Mouse (Mus musculus) kidney, embryonic 15.5 days (tissue): ENCODE results near the gene Gm10096. TPM values are rescaled to one million over a fixed set of nuclear protein-coding genes. Genes with fewer than 3 reads are reported as not detected.
"Not testable (repeated sequence)": the region's sequence is repeated elsewhere in the genome, so short reads cannot be mapped to it uniquely, and the experiment has no call there.

Experiments
- ATAC-seq: fragments of 200-750 bp; cut with Nextera tagmentation; replicated peaks from 2 replicates; pipeline ENCODE4 v1.8.0; 2017; ENCODE audit warnings: moderate TSS enrichment; ENCODE audit not compliant: low FRiP score
- H3K27ac ChIP-seq: fragments of 300-500 bp; sonication (generic); 2 replicates; pipeline ENCODE4 v1.5.1; 2015; ENCODE audit warnings: mild to moderate bottlenecking, inconsistent platforms
- H3K27me3 ChIP-seq: fragments of 300-500 bp; sonication (generic); 2 replicates; pipeline ENCODE4 v1.6.1; 2015; ENCODE audit warnings: inconsistent platforms
- H3K36me3 ChIP-seq: fragments of 300-500 bp; sonication (generic); 2 replicates; pipeline ENCODE4 v1.6.1; 2015; ENCODE audit warnings: inconsistent platforms
- H3K4me1 ChIP-seq: fragments of 300-500 bp; sonication (generic); 2 replicates; pipeline ENCODE4 v1.6.1; 2015; ENCODE audit warnings: inconsistent platforms
- H3K4me2 ChIP-seq: fragments of 300-500 bp; sonication (generic); 2 replicates; pipeline ENCODE4 v1.6.1; 2015; ENCODE audit warnings: moderate library complexity, mild to moderate bottlenecking, inconsistent platforms
- H3K4me3 ChIP-seq: fragments of 300-500 bp; sonication (generic); replicated peaks from 2 replicates; pipeline ENCODE4 v1.5.1; 2015; ENCODE audit warnings: mild to moderate bottlenecking, inconsistent platforms
- H3K9ac ChIP-seq: fragments of 300-500 bp; sonication (generic); 2 replicates; pipeline ENCODE4 v1.6.1; 2015; ENCODE audit warnings: mild to moderate bottlenecking, inconsistent platforms
- H3K9me3 ChIP-seq: fragments of 300-500 bp; sonication (generic); replicated peaks from 2 replicates; pipeline ENCODE4 v1.6.1; 2016; ENCODE audit warnings: inconsistent platforms
- WGBS: fragments of 180-500 bp; shearing (Covaris S2); methylation state at CpG from one replicate; pipeline ENCODE4 v1.1.7; 2015; ENCODE audit warnings: mixed read lengths; 5-methylcytosine and 5-hydroxymethylcytosine counted together
- polyA plus RNA-seq: library from polyadenylated mRNA; unstranded; fragments of >200 nt; fragmentation: Nextera tagmentation; extraction: Ambion mirVana; gene quantifications from 2 replicates; pipeline ENCODE4 v1.2.1, GENCODE M21; 2015

The Gm10096 gene
- not detected in 2 replicates for polyA plus RNA-seq

DNA sequence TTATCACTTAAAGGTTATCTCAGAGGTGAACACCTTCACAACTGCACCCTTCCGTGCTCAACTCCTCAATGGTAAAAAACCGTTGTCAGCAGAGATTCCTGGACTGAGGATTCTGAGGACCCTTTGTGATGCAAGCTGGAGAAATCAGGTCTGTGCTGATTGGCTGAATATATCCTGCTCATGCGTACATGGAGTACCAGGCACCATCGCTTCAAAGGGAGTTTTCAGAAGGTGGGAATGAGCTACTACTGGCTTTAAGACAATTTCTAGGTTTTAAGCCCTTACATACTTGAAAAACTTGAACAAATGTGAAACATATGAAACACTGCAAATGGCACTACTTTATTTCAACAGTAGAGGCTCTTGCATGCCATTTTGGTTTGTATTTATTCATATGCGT, at the start of gene Gm10096:
Gm10096 (minus strand) TSS at position 101 of the 400 bp plus-strand sequence.
- not testable (repeated sequence) for H3K27ac ChIP-seq, H3K4me1 ChIP-seq, H3K36me3 ChIP-seq, H3K4me2 ChIP-seq, H3K9ac ChIP-seq, H3K9me3 ChIP-seq, H3K27me3 ChIP-seq, H3K4me3 ChIP-seq, ATAC-seq
- WGBS = no CpG with 5 or more reads among the region's 5 CpGs
